Mouse (Mus musculus) intestine, postnatal 0 days (tissue): Measurements from ENCODE around the gene Krt42. TPM values are rescaled to one million over a fixed set of nuclear protein-coding genes. Genes with fewer than 3 reads are reported as not detected.
A peak's percentile ranks its signal among the peaks of the same experiment; 100 is the strongest.
"Not testable (repeated sequence)": the region's sequence is repeated elsewhere in the genome, so short reads cannot be mapped to it uniquely, and the experiment has no call there.

Experiments used
- ATAC-seq: fragments of 200-750 bp; cut with Nextera tagmentation; 2 replicates; pipeline ENCODE4 v1.8.0; 2017; ENCODE audit warnings: mild to moderate bottlenecking, moderate TSS enrichment, moderate library complexity
- H3K27ac ChIP-seq: fragments of 300-500 bp; sonication (generic); 2 replicates; pipeline ENCODE4 v1.5.1; 2014; ENCODE audit warnings: mild to moderate bottlenecking, low read depth, low read length, moderate library complexity
- H3K27me3 ChIP-seq: fragments of 300-500 bp; sonication (generic); replicated peaks from 2 replicates; pipeline ENCODE4 v1.6.1; 2014; ENCODE audit warnings: low read length, mixed read lengths; ENCODE audit not compliant: control insufficient read depth, insufficient read depth
- H3K36me3 ChIP-seq: fragments of 300-500 bp; sonication (generic); 2 replicates; pipeline ENCODE4 v1.6.1; 2014; ENCODE audit warnings: mild to moderate bottlenecking, moderate library complexity; ENCODE audit not compliant: control insufficient read depth, insufficient read depth
- H3K4me1 ChIP-seq: fragments of 300-500 bp; sonication (generic); replicated peaks from 2 replicates; pipeline ENCODE4 v1.6.1; 2014; ENCODE audit warnings: antibody characterized with exemption, low read length, mixed read lengths; ENCODE audit not compliant: control insufficient read depth, insufficient read depth
- H3K4me2 ChIP-seq: fragments of 300-500 bp; sonication (generic); replicated peaks from 2 replicates; pipeline ENCODE4 v1.6.1; 2014; ENCODE audit warnings: low read depth, mild to moderate bottlenecking, moderate library complexity
- H3K4me3 ChIP-seq: fragments of 300-500 bp; sonication (generic); 2 replicates; pipeline ENCODE4 v1.5.1; 2014; ENCODE audit warnings: low read depth, low read length
- H3K9ac ChIP-seq: fragments of 300-500 bp; sonication (generic); 2 replicates; pipeline ENCODE4 v1.6.1; 2014; ENCODE audit warnings: mild to moderate bottlenecking, low read depth, low read length
- H3K9me3 ChIP-seq: fragments of 300-500 bp; sonication (generic); 2 replicates; pipeline ENCODE4 v1.6.1; 2016; ENCODE audit warnings: mixed run types; ENCODE audit not compliant: control insufficient read depth
- CTCF ChIP-seq: sonication (generic); IDR thresholded peaks from 2 replicates; pipeline ENCODE4 v1.5.1; 2016; ENCODE audit warnings: low read depth, mild to moderate bottlenecking, control low read depth, antibody characterized with exemption, moderate library complexity
- WGBS: fragments of 180-500 bp; shearing (Covaris S2); extraction: QIAGEN DNeasy Blood & Tissue Kit; methylation state at CpG from one replicate; pipeline ENCODE4 v1.1.7; 2014; 5-methylcytosine and 5-hydroxymethylcytosine counted together
- polyA plus RNA-seq: library from polyadenylated mRNA; unstranded; fragments of >200 nt; fragmentation: Nextera tagmentation; extraction: Ambion mirVana; gene quantifications from 2 replicates; pipeline ENCODE4 v1.2.1, GENCODE M21; 2015

Gene Krt42
- polyA plus RNA-seq, 1 experiment from 2014 or later: 0.12 TPM

- Histone ChIP-seq H3K27ac (no peak overlapping the region), H3K36me3 (no peaks in the 10 kb centered on the region), H3K4me3 (no peak overlapping the region), H3K4me1 (no peaks in the 10 kb centered on the region), H3K27me3 (no peaks in the 10 kb centered on the region), H3K4me2 (no peak overlapping the region), H3K9ac (no peak overlapping the region), H3K9me3 (no peaks in the 10 kb centered on the region)
- WGBS: 81% methylated on average over 1 of the region's 1 CpGs
- no peak for TF ChIP-seq CTCF
- ATAC-seq: no peak
These were observed 42.0 kb upstream of the Krt42 start for GRCm38 (mm10) chr11:100311656-100312055.

- H3K27ac ChIP-seq, H3K36me3 ChIP-seq, H3K4me3 ChIP-seq, H3K4me1 ChIP-seq, H3K4me2 ChIP-seq, ATAC-seq, H3K9ac ChIP-seq, H3K9me3 ChIP-seq, H3K27me3 ChIP-seq: not testable (repeated sequence)
- WGBS: 90% methylated on average over 6 of the region's 6 CpGs
These were observed 39.0 kb upstream of the Krt42 start for GRCm38 (mm10) chr11:100308672-100309071.

- Histone ChIP-seq H3K4me2 (no peak overlapping the region), H3K27ac (no peak overlapping the region), H3K4me1 (no peaks in the 10 kb centered on the region), H3K9ac (no peak overlapping the region), H3K4me3 (no peak overlapping the region), H3K36me3 (no peaks in the 10 kb centered on the region), H3K9me3 (no peaks in the 10 kb centered on the region), H3K27me3 (no peaks in the 10 kb centered on the region)
- 84% methylated on average over 5 of the region's 5 CpGs for WGBS
- ATAC-seq: no peak
- no peak for TF ChIP-seq CTCF
These were observed 38.2 kb upstream of the Krt42 start for GRCm38 (mm10) chr11:100307900-100308299.

GRCm38 (mm10) chr11:100301292-100301691 lies 31.6 kb upstream of the Krt42 start:
- H3K9ac ChIP-seq: no peak overlapping the region
- no peaks in the 10 kb centered on the region for H3K4me1 ChIP-seq
- no peak overlapping the region for H3K4me2 ChIP-seq
- no peaks in the 10 kb centered on the region for H3K27me3 ChIP-seq
- no peak for TF ChIP-seq CTCF
- no peak overlapping the region for H3K4me3 ChIP-seq
- no peak for ATAC-seq
- H3K27ac ChIP-seq: no peak overlapping the region
- H3K36me3 ChIP-seq: no peaks in the 10 kb centered on the region
- no peaks in the 10 kb centered on the region for H3K9me3 ChIP-seq
- 73% methylated on average over 5 of the region's 5 CpGs for WGBS

GRCm38 (mm10) chr11:100300293-100300692 lies 30.6 kb upstream of the Krt42 start:
- Histone ChIP-seq H3K4me1 (no peaks in the 10 kb centered on the region), H3K36me3 (no peaks in the 10 kb centered on the region), H3K27ac (no peak overlapping the region), H3K27me3 (no peaks in the 10 kb centered on the region), H3K9ac (no peak overlapping the region), H3K4me3 (no peak overlapping the region), H3K9me3 (no peaks in the 10 kb centered on the region), H3K4me2 (no peak overlapping the region)
- WGBS: 10% methylated on average over 5 of the region's 5 CpGs
- peak; percentile 95 for TF ChIP-seq CTCF
- ATAC-seq: no peak

GRCm38 (mm10) chr11:100298274-100299036 lies 28.8 kb upstream of the Krt42 start:
- peak overlapping the region; percentile 28; the same call in 1 of the 2 replicates for H3K4me2 ChIP-seq
- H3K27ac ChIP-seq: no peak overlapping the region
- H3K4me3 ChIP-seq: no peak overlapping the region
- H3K36me3 ChIP-seq: no peaks in the 10 kb centered on the region
- H3K27me3 ChIP-seq: no peaks in the 10 kb centered on the region
- TF ChIP-seq CTCF: peak; percentile 88
- ATAC-seq: peak; percentile 29; the same call in 1 of the 2 replicates
- H3K4me1 ChIP-seq: no peaks in the 10 kb centered on the region
- WGBS: 22% methylated on average over 18 of the region's 18 CpGs
- H3K9ac ChIP-seq: no peak overlapping the region
- H3K9me3 ChIP-seq: no peaks in the 10 kb centered on the region
